Mouse (Mus musculus) heart, embryonic 12.5 days (tissue): Measurements from ENCODE around the gene Ptpn12. TPM values are rescaled to one million over a fixed set of nuclear protein-coding genes. Genes with fewer than 3 reads are reported as not detected.

ENCODE experiments used
- ATAC-seq: fragments of 200-750 bp; cut with Nextera tagmentation; 2 replicates; pipeline ENCODE4 v1.8.0; 2017; ENCODE audit warnings: moderate TSS enrichment, moderate library complexity; ENCODE audit not compliant: insufficient number of reproducible peaks, low FRiP score
- H3K27ac ChIP-seq: fragments of 300-500 bp; sonication (generic); 2 replicates; pipeline ENCODE4 v1.5.1; 2016; ENCODE audit warnings: mild to moderate bottlenecking, moderate library complexity; ENCODE audit not compliant: poor library complexity, severe bottlenecking
- H3K27me3 ChIP-seq: fragments of 300-500 bp; sonication (generic); replicated peaks from 2 replicates; pipeline ENCODE4 v1.6.1; 2016; ENCODE audit warnings: mild to moderate bottlenecking, moderate library complexity
- H3K36me3 ChIP-seq: fragments of 300-500 bp; sonication (generic); 2 replicates; pipeline ENCODE4 v1.6.1; 2016; ENCODE audit warnings: mild to moderate bottlenecking, moderate library complexity
- H3K4me1 ChIP-seq: fragments of 300-500 bp; sonication (generic); replicated peaks from 2 replicates; pipeline ENCODE4 v1.6.1; 2016; ENCODE audit warnings: mild to moderate bottlenecking
- H3K4me2 ChIP-seq: fragments of 300-500 bp; sonication (generic); 2 replicates; pipeline ENCODE4 v1.6.1; 2016; ENCODE audit warnings: mild to moderate bottlenecking, moderate library complexity
- H3K4me3 ChIP-seq: fragments of 300-500 bp; sonication (generic); 2 replicates; pipeline ENCODE4 v1.5.1; 2016; ENCODE audit warnings: mild to moderate bottlenecking
- H3K9ac ChIP-seq: fragments of 300-500 bp; sonication (generic); 2 replicates; pipeline ENCODE4 v1.6.1; 2016; ENCODE audit warnings: mild to moderate bottlenecking, moderate library complexity
- H3K9me3 ChIP-seq: fragments of 300-500 bp; sonication (generic); replicated peaks from 2 replicates; pipeline ENCODE4 v1.6.1; 2016; ENCODE audit warnings: mild to moderate bottlenecking, moderate library complexity
- WGBS: fragments of 180-500 bp; shearing (Covaris S2); methylation state at CpG from one replicate; pipeline ENCODE4 v1.1.7; 2016; 5-methylcytosine and 5-hydroxymethylcytosine counted together
- polyA plus RNA-seq: library from polyadenylated mRNA; unstranded; fragments of >200 nt; fragmentation: Nextera tagmentation; extraction: Ambion mirVana; gene quantifications from 2 replicates; pipeline ENCODE4 v1.2.1, GENCODE M21; 2016

Gene Ptpn12
- 18.0 and 18.5 TPM in 2 replicates for polyA plus RNA-seq

DNA sequence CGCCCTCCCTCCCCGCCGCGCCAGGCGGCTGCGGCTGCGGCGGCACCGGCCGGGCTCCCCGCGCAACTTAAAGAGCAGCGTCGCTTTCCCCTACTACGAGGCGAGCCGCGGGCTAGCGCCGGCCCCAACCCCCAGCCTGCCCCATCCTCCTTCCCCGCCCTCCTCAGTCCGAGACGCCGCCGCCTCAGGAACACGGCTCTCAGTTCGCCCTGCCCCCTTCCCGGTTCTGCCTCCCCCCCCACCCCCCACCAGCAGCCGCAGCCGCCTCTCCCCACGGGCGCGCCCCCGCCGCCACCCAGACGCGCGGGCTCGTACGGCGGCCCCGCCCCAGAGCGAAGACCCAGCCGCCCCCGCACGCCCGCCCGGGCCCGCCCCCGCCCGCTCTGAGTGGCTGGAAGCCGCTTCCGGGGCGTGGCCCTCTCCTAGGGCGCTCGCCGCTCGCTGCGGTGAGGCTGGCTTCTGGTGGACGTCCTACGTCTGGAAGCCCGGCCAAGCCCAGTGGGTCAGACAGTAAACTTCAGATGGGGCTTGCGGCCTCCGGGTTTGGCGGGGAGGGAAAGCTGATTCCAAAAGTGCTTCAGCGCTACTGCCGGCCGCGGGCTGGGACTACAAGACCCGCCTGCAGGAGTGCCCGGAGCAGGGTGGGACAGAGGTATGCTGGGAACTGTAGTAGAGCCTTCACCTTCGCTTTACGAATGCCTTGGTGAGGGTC, at the start of gene Ptpn12:
TSS of gene Ptpn12 (minus strand) at position 92 of the 712 bp plus-strand sequence.
- H3K9me3 ChIP-seq, result no peaks in the 10 kb centered on the region
- no peaks in the 10 kb centered on the region for H3K36me3 ChIP-seq
- peaks cover 11% of the 10 kb centered on the region for H3K4me1 ChIP-seq
- H3K27me3 ChIP-seq, result no peaks in the 10 kb centered on the region
- H3K4me3 ChIP-seq, result peak within 1 kb of the TSS; percentile 97
- H3K27ac ChIP-seq, result peak within 1 kb of the TSS; percentile 99
- peak within 1 kb of the TSS; percentile 68 for H3K4me2 ChIP-seq
- H3K9ac ChIP-seq, result peak within 1 kb of the TSS; percentile 99
- peak; percentile 94 for ATAC-seq
- under 1% methylated on average over 67 of the region's 73 CpGs for WGBS

- no peak for ATAC-seq
- 72% methylated on average over 6 of the region's 6 CpGs for WGBS
- H3K4me2 ChIP-seq, result no peak overlapping the region
These were observed 35.5 kb upstream of the Ptpn12 start for GRCm38 (mm10) chr5:21091179-21091578.

DNA sequence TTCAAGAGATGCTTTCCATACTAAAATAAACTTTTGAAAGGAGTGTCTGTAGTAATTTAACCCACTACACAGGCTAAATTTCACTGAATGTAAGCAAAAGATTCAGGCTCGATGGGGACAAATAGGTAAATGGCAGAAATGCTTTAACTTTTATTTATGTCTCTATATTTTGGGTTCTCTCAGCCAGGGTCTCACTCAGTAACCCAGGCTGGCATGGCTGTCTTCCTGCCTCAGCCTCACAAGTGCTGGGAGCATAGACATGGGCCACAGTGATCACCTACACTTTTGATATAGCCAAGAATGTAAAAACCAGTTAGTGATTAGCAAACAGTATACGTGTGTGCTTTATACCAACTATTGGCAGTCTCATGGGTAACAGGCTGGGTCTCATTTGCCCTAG, 1.5 kb upstream of the Ptpn12 start:
- H3K27me3 ChIP-seq, result no peaks in the 10 kb centered on the region
- H3K4me2 ChIP-seq, result peak overlapping the region; percentile 34; the same call in 1 of the 2 replicates
- ATAC-seq, result no peak
- no peak overlapping the region for H3K9ac ChIP-seq
- no peaks in the 10 kb centered on the region for H3K9me3 ChIP-seq
- H3K36me3 ChIP-seq, result no peaks in the 10 kb centered on the region
- peaks cover 3% of the 10 kb centered on the region for H3K4me1 ChIP-seq
- H3K4me3 ChIP-seq, result no peak overlapping the region
- H3K27ac ChIP-seq, result no peak overlapping the region; the same call in 1 of the 2 replicates
- 87% methylated on average over 2 of the region's 2 CpGs for WGBS

More at GRCm38 (mm10) chr5:21091179-21091578, 35.5 kb upstream of the Ptpn12 start:
- H3K27ac ChIP-seq, result no peak overlapping the region
- no peaks in the 10 kb centered on the region for H3K27me3 ChIP-seq
- no peak overlapping the region for H3K4me3 ChIP-seq
- no peaks in the 10 kb centered on the region for H3K36me3 ChIP-seq
- no peaks in the 10 kb centered on the region for H3K4me1 ChIP-seq
- 0 out of 2 replicates have a peak, but pooled peaks cover 3% of the 10 kb centered on the region for H3K9me3 ChIP-seq
- H3K9ac ChIP-seq, result no peak overlapping the region

GRCm38 (mm10) chr5:21056595-21056994, 884 bp upstream of the Ptpn12 start:
- Histone ChIP-seq H3K27me3 (no peaks in the 10 kb centered on the region), H3K36me3 (no peaks in the 10 kb centered on the region), H3K9me3 (no peaks in the 10 kb centered on the region), H3K9ac (peak overlapping the region; percentile 77), H3K4me2 (peak overlapping the region; percentile 68), H3K4me1 (peaks cover 7% of the 10 kb centered on the region), H3K4me3 (peak overlapping the region; percentile 97), H3K27ac (peak overlapping the region; percentile 99)
- no peak for ATAC-seq
- WGBS, result 7% methylated on average over 8 of the region's 8 CpGs

DNA sequence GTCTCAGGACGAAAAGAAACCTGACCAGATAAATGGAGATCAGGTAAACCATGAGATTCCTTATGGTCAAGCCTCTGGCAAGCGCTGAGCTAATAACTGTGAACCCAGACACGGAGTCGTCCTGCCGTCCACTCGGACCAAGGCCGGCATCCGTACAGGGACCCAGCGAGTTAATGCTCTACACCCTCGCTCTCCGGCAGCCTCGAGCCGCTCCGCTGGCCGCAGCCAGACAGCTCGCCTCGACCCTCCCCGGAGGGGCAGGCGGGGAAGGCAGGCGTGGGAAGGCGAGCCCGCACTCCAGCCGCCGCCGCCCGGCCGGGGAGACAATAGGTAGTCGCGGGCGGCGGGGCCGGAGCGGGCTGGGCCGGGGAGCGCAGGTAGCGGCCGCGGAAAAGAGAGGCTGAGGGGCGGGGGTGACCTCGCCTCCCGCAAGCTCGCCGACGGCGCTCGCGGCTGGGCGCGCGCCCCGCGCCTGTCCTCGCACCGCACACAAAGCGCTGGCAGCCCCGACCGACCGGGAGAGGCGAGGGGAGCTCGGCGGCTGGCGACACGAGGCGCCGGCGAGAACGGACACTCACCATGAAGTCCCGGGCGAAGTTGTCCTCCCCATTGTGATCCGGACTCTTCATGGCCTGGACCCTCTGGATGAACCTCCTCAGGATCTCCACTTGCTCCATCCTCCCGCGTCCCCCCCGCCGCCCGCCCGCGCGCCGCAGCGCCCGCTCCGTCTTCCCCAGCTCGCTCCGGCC, 466 bp downstream of the Ptpn12 start:
- H3K27ac ChIP-seq, result peak overlapping the region; percentile 99
- no peaks in the 10 kb centered on the region for H3K36me3 ChIP-seq
- H3K9ac ChIP-seq, result peak overlapping the region; percentile 99
- H3K4me2 ChIP-seq, result peak overlapping the region; percentile 68
- H3K27me3 ChIP-seq, result no peaks in the 10 kb centered on the region
- WGBS, result under 1% methylated on average over 83 of the region's 84 CpGs
- peaks cover 18% of the 10 kb centered on the region for H3K4me1 ChIP-seq
- H3K9me3 ChIP-seq, result no peaks in the 10 kb centered on the region
- H3K4me3 ChIP-seq, result peak overlapping the region; percentile 97
- ATAC-seq, result peak; percentile 47

GRCm38 (mm10) chr5:21054472-21055070, 1.1 kb downstream of the Ptpn12 start:
- no peaks in the 10 kb centered on the region for H3K9me3 ChIP-seq
- H3K27me3 ChIP-seq, result no peaks in the 10 kb centered on the region
- H3K4me1 ChIP-seq, result peaks cover 21% of the 10 kb centered on the region
- H3K27ac ChIP-seq, result peak overlapping the region; percentile 99
- peak; percentile 68 for ATAC-seq
- no peaks in the 10 kb centered on the region for H3K36me3 ChIP-seq
- H3K4me3 ChIP-seq, result peak overlapping the region; percentile 97
- H3K9ac ChIP-seq, result peak overlapping the region; percentile 99
- peak overlapping the region; percentile 68 for H3K4me2 ChIP-seq
- WGBS, result 0% methylated on average over 20 of the region's 20 CpGs

DNA sequence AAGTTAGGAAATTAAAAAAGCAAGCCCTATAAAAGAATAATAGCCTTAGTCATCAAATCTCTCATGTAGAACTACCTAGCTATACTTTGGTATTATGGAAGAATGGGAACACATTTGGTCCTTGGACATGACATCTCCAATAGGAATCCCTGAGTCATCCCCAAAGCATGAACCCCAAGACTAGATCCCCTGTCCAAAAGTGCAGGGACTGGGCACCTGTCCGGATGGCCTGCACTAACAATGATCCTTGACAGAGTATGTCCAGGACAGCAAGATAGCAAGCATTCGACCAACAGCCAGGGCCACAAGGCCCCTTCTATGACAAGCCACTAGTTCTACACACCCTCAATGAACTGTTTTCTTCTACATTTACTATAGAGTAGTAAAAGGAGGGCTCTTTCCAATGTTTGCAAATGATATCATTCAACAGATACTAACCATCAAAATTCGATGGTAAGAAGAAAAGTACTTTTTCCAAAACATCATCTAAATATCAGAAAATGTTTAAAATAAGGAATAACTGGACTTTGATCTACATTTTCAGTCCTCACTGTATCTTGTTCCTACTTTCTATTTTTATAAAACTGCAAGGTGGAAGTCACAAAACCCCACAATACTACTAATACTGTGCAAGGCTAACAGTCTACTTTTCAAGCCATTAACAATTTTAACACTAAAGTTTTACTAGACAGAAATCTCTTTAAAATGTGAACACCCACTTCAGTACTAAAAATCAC, 2.0 kb downstream of the Ptpn12 start:
- WGBS, result 37% methylated on average over 3 of the region's 3 CpGs
- H3K36me3 ChIP-seq, result no peaks in the 10 kb centered on the region
- H3K27me3 ChIP-seq, result no peaks in the 10 kb centered on the region
- H3K9me3 ChIP-seq, result no peaks in the 10 kb centered on the region
- H3K9ac ChIP-seq, result peak overlapping the region; percentile 64
- 0 out of 2 replicates have a peak overlapping the region, but pooled peaks have one; percentile 8 for H3K27ac ChIP-seq
- peak overlapping the region; percentile 61 for H3K4me2 ChIP-seq
- peaks cover 21% of the 10 kb centered on the region for H3K4me1 ChIP-seq
- no peak for ATAC-seq
- peak overlapping the region; percentile 97 for H3K4me3 ChIP-seq

DNA sequence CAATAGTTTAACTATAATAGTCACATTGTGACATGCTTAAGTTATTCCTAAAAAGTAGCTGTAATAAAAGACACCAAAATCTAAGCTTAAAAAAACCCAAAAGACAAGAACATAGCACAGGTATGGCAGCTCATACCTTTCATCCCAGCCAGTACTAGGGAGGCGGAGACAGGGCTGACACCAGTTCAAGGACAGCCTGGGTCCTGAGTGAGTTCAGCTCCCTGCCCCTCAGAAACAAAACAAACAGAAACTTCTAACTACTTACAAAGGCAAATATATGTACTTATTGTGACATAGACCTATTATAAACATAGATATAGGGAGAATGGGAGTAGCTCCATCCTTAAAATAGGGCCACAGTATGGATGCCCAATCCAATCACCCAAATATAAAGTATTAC, 3.2 kb downstream of the Ptpn12 start:
- peaks cover 21% of the 10 kb centered on the region for H3K4me1 ChIP-seq
- no peak overlapping the region for H3K27ac ChIP-seq
- H3K27me3 ChIP-seq, result no peaks in the 10 kb centered on the region
- no peaks in the 10 kb centered on the region for H3K36me3 ChIP-seq
- WGBS, result 95% methylated on average over 1 of the region's 1 CpGs
- no peak overlapping the region for H3K4me3 ChIP-seq
- no peak overlapping the region for H3K4me2 ChIP-seq
- no peaks in the 10 kb centered on the region for H3K9me3 ChIP-seq
- no peak for ATAC-seq
- H3K9ac ChIP-seq, result no peak overlapping the region

GRCm38 (mm10) chr5:21050770-21051122, 5.0 kb downstream of the Ptpn12 start:
- H3K4me1 ChIP-seq, result peaks cover 21% of the 10 kb centered on the region
- H3K9me3 ChIP-seq, result no peaks in the 10 kb centered on the region
- peak overlapping the region; percentile 15; the same call in 1 of the 2 replicates for H3K27ac ChIP-seq
- no peaks in the 10 kb centered on the region for H3K36me3 ChIP-seq
- H3K4me3 ChIP-seq, result no peak overlapping the region
- no peaks in the 10 kb centered on the region for H3K27me3 ChIP-seq
- H3K9ac ChIP-seq, result no peak overlapping the region
- WGBS, result 17% methylated on average over 2 of the region's 2 CpGs
- H3K4me2 ChIP-seq, result 0 out of 2 replicates have a peak overlapping the region, but pooled peaks have one; percentile 13
- no peak for ATAC-seq

DNA sequence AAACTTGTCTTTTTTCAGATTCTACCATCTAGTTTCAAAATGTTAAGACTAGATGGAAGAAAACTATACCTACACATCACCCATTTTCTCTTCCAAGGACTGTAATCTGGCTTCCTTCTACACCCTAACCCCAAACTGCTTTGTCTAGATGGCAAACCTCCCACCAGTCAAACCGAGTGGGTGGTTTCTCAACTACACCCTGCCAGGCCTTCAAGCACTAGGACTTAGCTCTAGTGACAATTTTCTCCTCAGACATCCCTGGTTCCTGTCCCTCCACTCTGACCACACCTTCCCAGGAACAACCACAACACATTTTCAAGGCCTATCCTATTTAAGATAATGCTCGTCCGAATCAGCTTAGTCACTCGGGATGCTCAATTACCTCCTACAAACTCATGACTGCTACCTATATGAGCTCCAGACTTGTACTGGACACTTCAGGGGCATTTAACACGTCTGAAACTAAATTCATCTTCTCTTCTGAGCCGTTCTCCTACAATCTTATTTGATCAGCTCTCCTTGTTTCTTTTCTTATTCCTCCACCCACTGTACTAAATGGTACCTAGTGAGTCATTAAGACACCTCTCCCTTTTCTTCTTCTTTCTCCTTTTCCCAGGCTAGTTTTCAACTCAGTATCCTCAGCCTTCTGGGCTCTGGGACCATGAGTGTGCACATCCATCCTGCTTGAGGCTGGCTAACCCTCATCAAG, 5.5 kb downstream of the Ptpn12 start:
- WGBS, result 50% methylated on average over 6 of the region's 6 CpGs
- ATAC-seq, result no peak
- Histone ChIP-seq H3K27me3 (no peaks in the 10 kb centered on the region), H3K9ac (no peak overlapping the region), H3K4me2 (0 out of 2 replicates have a peak overlapping the region, but pooled peaks have one; percentile 13), H3K36me3 (no peaks in the 10 kb centered on the region), H3K27ac (peak overlapping the region; percentile 15; the same call in 1 of the 2 replicates), H3K4me1 (peaks cover 21% of the 10 kb centered on the region), H3K9me3 (no peaks in the 10 kb centered on the region), H3K4me3 (no peak overlapping the region)
